Mouse (Mus musculus) midbrain, embryonic 11.5 days (tissue): Measurements from ENCODE around the gene Npb. TPM values are rescaled to one million over a fixed set of nuclear protein-coding genes. Genes with fewer than 3 reads are reported as not detected.
A peak's percentile ranks its signal among the peaks of the same experiment; 100 is the strongest.

ENCODE experiments used
- ATAC-seq: fragments of 200-750 bp; cut with Nextera tagmentation; 2 replicates; pipeline ENCODE4 v1.8.0; 2017; ENCODE audit warnings: moderate TSS enrichment, moderate library complexity; ENCODE audit not compliant: low FRiP score
- DNase-seq: peaks from one replicate; pipeline ENCODE4 v3.0.0; 2015; ENCODE audit warnings: low spot score; ENCODE audit errors: missing footprints
- H3K27ac ChIP-seq: fragments of 300-500 bp; sonication (generic); 2 replicates; pipeline ENCODE4 v1.5.1; 2014; ENCODE audit warnings: low read depth, low read length
- H3K27me3 ChIP-seq: fragments of 300-500 bp; sonication (generic); 2 replicates; pipeline ENCODE4 v1.6.1; 2014; ENCODE audit warnings: mild to moderate bottlenecking, low read length, moderate library complexity, mixed read lengths; ENCODE audit not compliant: control insufficient read depth, insufficient read depth
- H3K36me3 ChIP-seq: fragments of 300-500 bp; sonication (generic); 2 replicates; pipeline ENCODE4 v1.6.1; 2014; ENCODE audit warnings: mild to moderate bottlenecking, low read length, moderate library complexity, mixed read lengths; ENCODE audit not compliant: control insufficient read depth, insufficient read depth
- H3K4me1 ChIP-seq: fragments of 300-500 bp; sonication (generic); 2 replicates; pipeline ENCODE4 v1.6.1; 2014; ENCODE audit warnings: low read length; ENCODE audit not compliant: control insufficient read depth, insufficient read depth
- H3K4me2 ChIP-seq: fragments of 300-500 bp; sonication (generic); 2 replicates; pipeline ENCODE4 v1.6.1; 2014; ENCODE audit warnings: mild to moderate bottlenecking, moderate library complexity
- H3K4me3 ChIP-seq: fragments of 300-500 bp; sonication (generic); 2 replicates; pipeline ENCODE4 v1.5.1; 2014; ENCODE audit warnings: low read depth, low read length
- H3K9ac ChIP-seq: fragments of 300-500 bp; sonication (generic); 2 replicates; pipeline ENCODE4 v1.6.1; 2014; ENCODE audit warnings: low read length
- H3K9me3 ChIP-seq: fragments of 300-500 bp; sonication (generic); 2 replicates; pipeline ENCODE4 v1.6.1; 2016; ENCODE audit warnings: low read length; ENCODE audit not compliant: control insufficient read depth
- WGBS: fragments of 180-500 bp; shearing (Covaris S2); extraction: QIAGEN DNeasy Blood & Tissue Kit; methylation state at CpG from one replicate; pipeline ENCODE4 v1.1.7; 2014; 5-methylcytosine and 5-hydroxymethylcytosine counted together
- polyA plus RNA-seq: library from polyadenylated mRNA; unstranded; fragments of >200 nt; fragmentation: Nextera tagmentation; extraction: Ambion mirVana; gene quantifications from 2 replicates; pipeline ENCODE4 v1.2.1, GENCODE M21; 2014

The Npb gene
- polyA plus RNA-seq, 1 experiment from 2014 or later, result 0.38 TPM

DNA sequence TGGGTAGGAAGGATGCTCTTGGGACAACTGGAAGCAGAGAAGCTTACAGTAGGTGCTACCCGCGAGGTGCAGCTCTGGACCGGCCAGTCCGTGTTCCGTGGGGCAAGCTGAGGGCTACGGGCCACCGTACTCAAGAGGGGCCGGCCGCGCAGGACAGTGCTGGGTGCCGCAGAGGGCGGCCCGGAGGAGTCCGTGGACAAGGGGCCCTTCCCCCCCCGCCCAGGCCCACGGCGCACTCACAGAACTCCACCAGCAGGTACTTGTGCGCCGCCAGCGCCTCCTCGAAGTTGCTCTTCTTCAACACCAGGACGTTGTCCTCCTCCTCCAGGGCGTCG, 35.9 kb upstream of the Npb start:
- Histone ChIP-seq H3K27ac (peak overlapping the region; percentile 89), H3K27me3 (no peaks in the 10 kb centered on the region), H3K4me3 (peak overlapping the region; percentile 97), H3K9me3 (no peaks in the 10 kb centered on the region), H3K36me3 (peaks cover 23% of the 10 kb centered on the region), H3K9ac (peak overlapping the region; percentile 96), H3K4me1 (peaks cover 12% of the 10 kb centered on the region), H3K4me2 (peak overlapping the region; percentile 57)
- ATAC-seq, result peak; percentile 54
- WGBS, result under 1% methylated on average over 21 of the region's 24 CpGs
- DNase-seq, result no peak

DNA sequence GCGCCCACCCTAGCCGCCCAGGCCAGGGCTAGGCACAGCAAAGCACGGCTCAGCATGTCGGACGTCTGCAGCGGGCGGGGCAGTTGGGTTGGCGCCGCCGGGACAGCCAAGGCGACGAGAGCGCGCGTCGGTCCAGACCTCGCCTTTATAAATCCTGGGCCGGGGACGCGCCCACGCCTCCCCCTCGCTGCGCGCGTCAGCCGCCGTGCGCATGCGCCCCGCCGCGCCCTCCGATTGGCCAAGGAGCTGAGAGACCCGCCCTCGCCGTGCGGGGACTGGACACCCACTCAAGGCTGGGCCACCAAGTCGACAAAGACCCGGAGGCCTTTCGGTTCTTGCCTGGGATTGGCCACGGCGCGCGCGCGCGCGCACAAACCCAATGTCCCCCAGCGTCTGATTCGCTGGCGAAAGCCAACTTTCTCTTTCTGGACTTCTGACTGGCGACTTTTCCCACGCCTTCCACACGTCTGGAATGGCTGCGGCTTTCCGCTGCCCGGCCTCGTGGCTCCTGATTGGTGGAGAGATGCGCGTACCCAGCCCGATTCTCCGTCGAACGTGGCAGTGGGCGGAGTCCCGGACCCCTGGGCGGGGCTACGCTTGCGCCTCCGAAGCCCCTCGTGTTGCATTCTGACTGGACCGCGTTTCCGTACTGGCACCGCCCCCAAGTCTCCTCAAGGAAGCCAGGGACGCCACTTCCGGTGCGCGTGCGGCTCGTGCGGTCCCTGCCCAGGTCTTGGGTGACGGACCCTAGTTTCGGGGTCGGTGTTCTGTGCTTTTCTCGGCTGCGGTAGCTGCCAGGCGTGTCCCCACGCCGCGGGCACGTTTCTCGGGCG, 35.3 kb upstream of the Npb start, which contains the start of gene P4hb:
P4hb (minus strand) TSS at position 502 of the 833 bp plus-strand sequence.
- Histone ChIP-seq H3K27ac (peak within 1 kb of the TSS; percentile 89), H3K27me3 (no peaks in the 10 kb centered on the region), H3K4me3 (peak within 1 kb of the TSS; percentile 97), H3K4me1 (peaks cover 12% of the 10 kb centered on the region), H3K4me2 (peak within 1 kb of the TSS; percentile 57), H3K9me3 (no peaks in the 10 kb centered on the region), H3K9ac (peak within 1 kb of the TSS; percentile 96), H3K36me3 (peaks cover 24% of the 10 kb centered on the region)
- WGBS, result under 1% methylated on average over 93 of the region's 94 CpGs
- DNase-seq (peak; percentile 100), ATAC-seq (peak; percentile 97)

- Histone ChIP-seq H3K27me3 (no peaks in the 10 kb centered on the region), H3K27ac (peak overlapping the region; percentile 89), H3K4me1 (peaks cover 12% of the 10 kb centered on the region), H3K36me3 (peaks cover 24% of the 10 kb centered on the region), H3K9ac (peak overlapping the region; percentile 96), H3K9me3 (no peaks in the 10 kb centered on the region), H3K4me3 (peak overlapping the region; percentile 97), H3K4me2 (peak overlapping the region; percentile 57)
- ATAC-seq (peak; percentile 33; the same call in 1 of the 2 replicates), DNase-seq (no peak)
- under 1% methylated on average over 23 of the region's 23 CpGs for WGBS
Measured at GRCm38 (mm10) chr11:120573585-120574277, 34.5 kb upstream of the Npb start.

GRCm38 (mm10) chr11:120574278-120574600, 34.0 kb upstream of the Npb start:
- 50% methylated on average over 5 of the region's 5 CpGs for WGBS
- H3K4me1 ChIP-seq, result peaks cover 12% of the 10 kb centered on the region
- H3K27me3 ChIP-seq, result no peaks in the 10 kb centered on the region
- DNase-seq (no peak), ATAC-seq (no peak)
- H3K4me3 ChIP-seq, result peak overlapping the region; percentile 97
- H3K9ac ChIP-seq, result peak overlapping the region; percentile 96; the same call in 1 of the 2 replicates
- H3K36me3 ChIP-seq, result peaks cover 29% of the 10 kb centered on the region
- H3K27ac ChIP-seq, result no peak overlapping the region
- H3K4me2 ChIP-seq, result peak overlapping the region; percentile 57
- no peaks in the 10 kb centered on the region for H3K9me3 ChIP-seq

- Histone ChIP-seq H3K27me3 (no peaks in the 10 kb centered on the region), H3K9ac (no peak overlapping the region), H3K9me3 (no peaks in the 10 kb centered on the region), H3K36me3 (peaks cover 30% of the 10 kb centered on the region), H3K4me2 (no peak overlapping the region), H3K4me3 (no peak overlapping the region), H3K27ac (no peak overlapping the region), H3K4me1 (peaks cover 20% of the 10 kb centered on the region)
- DNase-seq, result no peak
- WGBS, result 80% methylated on average over 2 of the region's 2 CpGs
- ATAC-seq, result no peak
Measured at GRCm38 (mm10) chr11:120575046-120575445, 33.2 kb upstream of the Npb start.

GRCm38 (mm10) chr11:120575940-120576339, 32.3 kb upstream of the Npb start:
- ATAC-seq (no peak), DNase-seq (no peak)
- H3K4me1 ChIP-seq, result peaks cover 27% of the 10 kb centered on the region
- H3K4me2 ChIP-seq, result no peak overlapping the region
- H3K27me3 ChIP-seq, result no peaks in the 10 kb centered on the region
- no peaks in the 10 kb centered on the region for H3K9me3 ChIP-seq
- no peak overlapping the region for H3K27ac ChIP-seq
- peaks cover 23% of the 10 kb centered on the region for H3K36me3 ChIP-seq
- H3K9ac ChIP-seq, result no peak overlapping the region
- no peak overlapping the region for H3K4me3 ChIP-seq

DNA sequence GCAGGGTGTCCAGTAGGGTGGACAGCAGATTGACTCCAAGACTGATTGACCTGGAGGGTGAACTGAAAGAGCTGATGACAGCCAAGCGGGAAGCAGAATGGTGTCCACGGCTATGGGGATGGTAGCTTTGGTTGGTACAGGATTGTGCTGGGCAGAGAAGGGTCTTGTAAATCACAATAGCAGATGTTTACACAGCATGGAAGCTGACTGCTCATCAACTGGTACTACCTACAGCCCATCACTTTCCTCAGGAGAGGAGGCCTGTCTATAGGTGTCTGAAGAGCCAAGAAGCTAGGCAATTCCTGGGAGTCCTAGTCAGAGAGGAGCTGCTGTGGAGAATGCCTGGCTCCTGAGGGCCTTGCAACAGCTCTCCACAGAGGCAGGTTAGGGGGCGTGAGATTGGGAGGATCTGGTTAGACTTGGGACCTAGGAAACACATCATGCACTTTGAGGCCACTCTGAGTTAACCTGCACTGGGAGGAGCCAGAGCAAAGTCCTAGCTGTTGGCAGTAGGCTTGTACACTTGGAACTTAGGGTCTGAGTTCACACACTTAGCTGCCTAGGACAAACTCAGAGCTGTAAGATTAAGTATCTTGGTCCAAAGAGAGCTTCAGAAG, 31.8 kb upstream of the Npb start:
- H3K4me3 ChIP-seq, result no peak overlapping the region
- H3K9ac ChIP-seq, result no peak overlapping the region
- no peaks in the 10 kb centered on the region for H3K27me3 ChIP-seq
- peaks cover 22% of the 10 kb centered on the region for H3K36me3 ChIP-seq
- WGBS, result 88% methylated on average over 3 of the region's 3 CpGs
- no peaks in the 10 kb centered on the region for H3K9me3 ChIP-seq
- DNase-seq (no peak), ATAC-seq (no peak)
- no peak overlapping the region for H3K4me2 ChIP-seq
- no peak overlapping the region for H3K27ac ChIP-seq
- peaks cover 23% of the 10 kb centered on the region for H3K4me1 ChIP-seq

DNA sequence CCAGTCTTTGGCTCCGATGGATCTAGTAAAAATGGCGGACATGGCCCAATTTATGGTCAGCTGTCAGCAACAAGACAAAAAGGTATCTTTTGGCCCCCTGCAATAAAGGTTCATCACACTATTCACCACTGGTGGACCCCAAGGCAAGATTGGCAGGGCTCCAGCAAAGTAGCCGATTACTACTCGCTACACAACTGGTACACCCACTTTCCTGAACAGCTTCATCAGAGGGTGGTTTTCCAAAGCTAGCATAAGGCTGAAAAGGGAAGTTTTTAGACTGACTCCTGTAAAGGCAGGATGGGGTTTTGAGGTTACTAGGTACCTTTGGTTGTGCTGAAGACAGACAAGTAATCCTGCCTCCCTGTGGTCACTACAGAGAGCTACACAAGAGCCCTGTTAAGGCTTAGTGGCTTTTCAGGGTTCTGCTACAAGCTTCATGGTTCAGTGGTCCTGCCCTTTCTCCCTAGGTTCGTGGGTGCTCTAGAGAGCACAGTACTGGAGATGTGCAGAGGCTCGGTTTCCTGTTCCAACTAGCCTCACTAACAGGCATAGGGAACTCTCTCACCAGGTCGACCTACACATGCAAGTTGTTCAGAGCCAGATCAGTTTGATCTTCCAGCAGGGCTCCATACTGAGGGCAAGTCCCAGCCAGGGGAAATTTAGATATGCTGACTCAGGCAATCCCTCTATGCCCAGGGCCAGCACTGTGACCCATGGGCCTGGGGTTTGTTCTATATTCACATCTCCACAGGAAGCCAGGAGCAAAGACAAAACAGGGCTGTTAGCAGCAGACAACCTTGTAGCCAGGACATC, 30.9 kb upstream of the Npb start:
- ATAC-seq, result no peak
- H3K4me3 ChIP-seq, result no peak overlapping the region
- H3K36me3 ChIP-seq, result peaks cover 22% of the 10 kb centered on the region
- no peak for DNase-seq
- H3K4me2 ChIP-seq, result no peak overlapping the region
- no peaks in the 10 kb centered on the region for H3K27me3 ChIP-seq
- H3K27ac ChIP-seq, result no peak overlapping the region
- no peaks in the 10 kb centered on the region for H3K9me3 ChIP-seq
- H3K9ac ChIP-seq, result no peak overlapping the region
- peaks cover 26% of the 10 kb centered on the region for H3K4me1 ChIP-seq
- 77% methylated on average over 7 of the region's 7 CpGs for WGBS
